Mouse (Mus musculus): ENCODE data around the gene Ggact. TPM values are rescaled to one million over a fixed set of nuclear protein-coding genes. Genes with fewer than 3 reads are reported as not detected.

Gene Ggact
- polyA plus RNA-seq, 1 experiment from 2014 or later = 48.5 TPM

GRCm38 (mm10) chr14:122875056-122875455 lies 38.5 kb downstream of the Ggact start:
- H3K27me3 ChIP-seq = no peaks in the 10 kb centered on the region
- ATAC-seq = no peak
- DNase-seq (ENCODE audit: low read depth, low spot score) = no peak
- TF ChIP-seq CTCF (IDR thresholded peaks at IDR 0.05) = no peak
- in situ Hi-C loops (cut with MboI; ENCODE audit: low pct_unique_long_range_greater_than_20kb) = loop anchor here (5.0 to 10.0 kb wide), 2 partner anchors 230 to 653 kb away; no protein-coding TSS in a partner anchor
- ChIA-PET CTCF (interaction anchor here (1.5 to 5.7 kb wide), 5 partner anchors 9 to 652 kb away, joined by 4 to 31 read pairs (median 10); no protein-coding TSS in a partner anchor), POLR2A (interaction anchor here (1.2 kb wide), 1 partner anchor 10 kb away, joined by 3 read pairs; no protein-coding TSS in a partner anchor)

GRCm38 (mm10) chr14:122872612-122873011 lies 40.9 kb downstream of the Ggact start:
- no peak for DNase-seq (ENCODE audit: low read depth, low spot score)
- H3K27me3 ChIP-seq = no peaks in the 10 kb centered on the region
- no peak for ATAC-seq
- ChIA-PET CTCF (interaction anchor here (2.0 to 5.7 kb wide), 2 partner anchors 9 to 682 kb away, joined by 7 to 31 read pairs; no protein-coding TSS in a partner anchor), POLR2A (no interaction called here)
- in situ Hi-C loops (cut with MboI; ENCODE audit: low pct_unique_long_range_greater_than_20kb) = loop anchor here (10.0 kb wide), 1 partner anchor 228 kb away; no protein-coding TSS in a partner anchor
- no peak for TF ChIP-seq CTCF (IDR thresholded peaks at IDR 0.05)

GRCm38 (mm10) chr14:122871841-122872580 lies 41.5 kb downstream of the Ggact start:
- ChIA-PET POLR2A (no interaction called here), CTCF (interaction anchor here (2.0 to 5.7 kb wide), 2 partner anchors 8 to 681 kb away, joined by 7 to 31 read pairs; no protein-coding TSS in a partner anchor)
- DNase-seq (ENCODE audit: low read depth, low spot score) (no peak), ATAC-seq (no peak)
- H3K27me3 ChIP-seq = no peaks in the 10 kb centered on the region
- in situ Hi-C loops (cut with MboI; ENCODE audit: low pct_unique_long_range_greater_than_20kb) = loop anchor here (10.0 kb wide), 1 partner anchor 227 kb away; no protein-coding TSS in a partner anchor
- TF ChIP-seq CTCF (IDR thresholded peaks at IDR 0.05) = no peak

GRCm38 (mm10) chr14:122869831-122870230 lies 43.7 kb downstream of the Ggact start:
- DNase-seq (ENCODE audit: low read depth, low spot score) = no peak
- no peak for TF ChIP-seq CTCF (IDR thresholded peaks at IDR 0.05)
- ATAC-seq = no peak
- H3K27me3 ChIP-seq = no peaks in the 10 kb centered on the region
- in situ Hi-C loops (cut with MboI; ENCODE audit: low pct_unique_long_range_greater_than_20kb) = loop anchor here (10.0 kb wide), 2 partner anchors 225 to 355 kb away; no protein-coding TSS in a partner anchor
- ChIA-PET CTCF (no interaction called here), POLR2A (interaction anchor here (0.5 kb wide), 1 partner anchor 398 kb away, joined by 5 read pairs; no protein-coding TSS in a partner anchor)

GRCm38 (mm10) chr14:122867531-122868285 lies 45.8 kb downstream of the Ggact start:
- ATAC-seq (no peak), DNase-seq (ENCODE audit: low read depth, low spot score) (no peak)
- no peaks in the 10 kb centered on the region for H3K27me3 ChIP-seq
- in situ Hi-C loops (cut with MboI; ENCODE audit: low pct_unique_long_range_greater_than_20kb) = loop anchor here (10.0 kb wide), 1 partner anchor 353 kb away; no protein-coding TSS in a partner anchor
- no peak for TF ChIP-seq CTCF (IDR thresholded peaks at IDR 0.05)
- ChIA-PET POLR2A (interaction anchor here (0.6 kb wide), 1 partner anchor 351 kb away, joined by 4 read pairs; no protein-coding TSS in a partner anchor), CTCF (no interaction called here)

GRCm38 (mm10) chr14:122865462-122866129 lies 48.0 kb downstream of the Ggact start:
- ChIA-PET POLR2A (interaction anchor here (0.9 kb wide), 1 partner anchor 9 kb away, joined by 3 read pairs; no protein-coding TSS in a partner anchor), CTCF (interaction anchor here (0.5 to 4.8 kb wide), 2 partner anchors 9 to 538 kb away, joined by 3 to 31 read pairs; no protein-coding TSS in a partner anchor)
- TF ChIP-seq CTCF (IDR thresholded peaks at IDR 0.05) = no peak
- DNase-seq (ENCODE audit: low read depth, low spot score) (no peak), ATAC-seq (no peak)
- H3K27me3 ChIP-seq = no peaks in the 10 kb centered on the region
- in situ Hi-C loops (cut with MboI; ENCODE audit: low pct_unique_long_range_greater_than_20kb) = loop anchor here (10.0 kb wide), 1 partner anchor 351 kb away; no protein-coding TSS in a partner anchor

GRCm38 (mm10) chr14:122862623-122863022 lies 50.9 kb downstream of the Ggact start:
- POLR2A ChIA-PET = interaction anchor here (0.6 kb wide), 1 partner anchor 584 kb away, joined by 3 read pairs; no protein-coding TSS in a partner anchor
- no peak for TF ChIP-seq CTCF (IDR thresholded peaks at IDR 0.05)
- in situ Hi-C loops (cut with MboI; ENCODE audit: low pct_unique_long_range_greater_than_20kb) = loop anchor here (10.0 kb wide), 1 partner anchor 348 kb away; no protein-coding TSS in a partner anchor
- ATAC-seq = no peak
- peak; percentile 17 for DNase-seq (ENCODE audit: low read depth, low spot score)
- H3K27me3 ChIP-seq = no peaks in the 10 kb centered on the region
- CTCF ChIA-PET = interaction anchor here (1.1 to 4.8 kb wide), 3 partner anchors 12 to 322 kb away, joined by 3 to 31 read pairs (median 3); no protein-coding TSS in a partner anchor

- ATAC-seq = no peak
- in situ Hi-C loops (cut with MboI; ENCODE audit: low pct_unique_long_range_greater_than_20kb) = loop anchor here (10.0 kb wide), 1 partner anchor 345 kb away; no protein-coding TSS in a partner anchor
- CTCF ChIA-PET = no interaction called here
These were observed 53.8 kb downstream of the Ggact start for GRCm38 (mm10) chr14:122859792-122860191.

GRCm38 (mm10) chr14:122852506-122853057 lies 61.0 kb downstream of the Ggact start:
- in situ Hi-C loops (cut with MboI; ENCODE audit: low pct_unique_long_range_greater_than_20kb) = no loop called here
- TF ChIP-seq CTCF (IDR thresholded peaks at IDR 0.05) = no peak
- ATAC-seq (no peak), DNase-seq (ENCODE audit: low read depth, low spot score) (no peak)
- CTCF ChIA-PET = no interaction called here
- H3K27me3 ChIP-seq = no peaks in the 10 kb centered on the region
- POLR2A ChIA-PET = no interaction called here

More at GRCm38 (mm10) chr14:122859792-122860191, 53.8 kb downstream of the Ggact start:
- DNase-seq (ENCODE audit: low read depth, low spot score) = no peak
- POLR2A ChIA-PET = no interaction called here
- TF ChIP-seq CTCF (IDR thresholded peaks at IDR 0.05) = no peak
- no peaks in the 10 kb centered on the region for H3K27me3 ChIP-seq
